Mouse (Mus musculus) liver, adult (tissue): ENCODE measurements around the gene Crk.

Source experiments
- GATA4 ChIP-seq: IDR thresholded peaks from 2 replicates; pipeline ENCODE4 v1.6.1; 2014; ENCODE audit warnings: mild to moderate bottlenecking, low read length; ENCODE audit not compliant: insufficient replicate concordance

The Crk gene

GRCm38 (mm10) chr11:75691047-75691446, 12.0 kb downstream of the Crk start:
- no peak for TF ChIP-seq GATA4

GRCm38 (mm10) chr11:75693570-75693969, 14.5 kb downstream of the Crk start:
- no peak for TF ChIP-seq GATA4

DNA sequence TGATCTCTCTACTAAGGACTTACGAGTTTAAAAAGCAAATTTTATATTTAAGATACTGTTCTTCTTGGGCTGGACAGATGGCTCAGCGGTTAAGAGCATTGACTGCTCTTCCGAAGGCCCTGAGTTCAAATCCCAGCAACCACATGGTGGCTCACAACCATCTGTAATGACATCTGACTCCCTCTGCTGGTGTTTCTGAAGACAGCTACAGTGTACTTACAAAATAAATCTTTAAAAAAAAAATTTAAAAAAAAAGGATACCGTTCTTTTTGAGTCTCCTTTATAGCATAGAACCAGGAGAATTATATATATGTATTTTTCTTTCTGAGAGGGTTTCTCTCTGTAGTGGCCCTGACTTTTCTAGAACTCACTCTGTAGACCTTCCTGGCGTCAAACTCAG, 21.5 kb downstream of the Crk start:
- no peak for TF ChIP-seq GATA4

- no peak for TF ChIP-seq GATA4
Measured at GRCm38 (mm10) chr11:75702761-75703160, 23.7 kb downstream of the Crk start.

DNA sequence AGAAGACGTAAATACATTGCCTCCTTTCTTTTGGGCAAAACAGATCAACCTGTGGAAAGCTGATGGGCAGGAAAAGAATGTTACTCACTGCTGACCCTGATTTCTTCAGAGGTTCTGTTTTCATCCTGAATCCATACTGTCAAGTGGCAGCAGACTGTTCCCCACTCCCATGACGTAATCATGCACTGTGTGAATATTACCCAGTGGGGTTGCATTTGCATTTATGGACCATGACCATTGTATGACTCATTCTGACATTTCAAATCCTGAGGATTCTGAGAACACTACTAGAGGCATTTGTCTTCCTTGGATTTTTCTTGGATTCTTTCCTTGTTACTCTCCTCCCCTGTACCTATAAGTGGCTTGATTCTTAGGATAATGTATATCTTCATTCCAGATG, 24.7 kb downstream of the Crk start:
- no peak for TF ChIP-seq GATA4

DNA sequence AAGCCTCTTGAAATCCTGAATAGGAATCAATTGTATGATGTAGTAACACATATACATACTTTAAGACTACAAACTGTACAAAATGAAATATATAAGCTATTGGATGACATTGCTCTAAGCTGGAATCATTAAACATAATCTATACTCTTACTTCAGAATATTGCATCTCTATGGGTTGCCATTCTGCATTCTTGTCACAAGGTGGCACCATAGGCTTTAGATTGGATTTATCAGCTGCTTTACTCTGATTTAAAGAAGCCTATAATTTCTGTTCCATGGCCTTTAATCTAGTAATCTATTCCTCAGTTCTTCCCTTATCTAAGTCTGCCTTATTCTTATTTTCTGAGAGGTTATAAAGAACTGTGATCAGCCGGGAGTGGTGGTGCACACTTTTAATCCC, 34.9 kb downstream of the Crk start:
- no peak for TF ChIP-seq GATA4

DNA sequence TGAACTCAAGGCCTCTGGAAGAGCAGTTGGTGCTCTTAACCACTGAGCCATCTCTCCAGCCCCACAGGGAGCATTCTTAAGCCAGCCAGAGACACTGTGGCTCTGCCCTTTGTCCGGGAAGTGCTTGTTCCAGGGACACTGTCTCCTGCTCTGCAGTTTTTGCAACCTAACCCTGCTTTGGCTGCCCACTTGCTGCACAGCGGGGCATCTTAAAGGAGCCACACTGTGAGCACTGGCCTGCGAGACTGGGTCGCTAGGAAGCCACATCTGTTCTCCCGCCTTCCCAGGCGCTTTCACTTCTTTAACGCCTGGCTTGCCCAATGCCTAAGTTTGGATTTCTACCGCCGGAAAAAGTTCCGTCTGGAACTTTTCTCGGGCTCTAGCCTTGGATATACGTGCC, 36.5 kb downstream of the Crk start:
- no peak for TF ChIP-seq GATA4

DNA sequence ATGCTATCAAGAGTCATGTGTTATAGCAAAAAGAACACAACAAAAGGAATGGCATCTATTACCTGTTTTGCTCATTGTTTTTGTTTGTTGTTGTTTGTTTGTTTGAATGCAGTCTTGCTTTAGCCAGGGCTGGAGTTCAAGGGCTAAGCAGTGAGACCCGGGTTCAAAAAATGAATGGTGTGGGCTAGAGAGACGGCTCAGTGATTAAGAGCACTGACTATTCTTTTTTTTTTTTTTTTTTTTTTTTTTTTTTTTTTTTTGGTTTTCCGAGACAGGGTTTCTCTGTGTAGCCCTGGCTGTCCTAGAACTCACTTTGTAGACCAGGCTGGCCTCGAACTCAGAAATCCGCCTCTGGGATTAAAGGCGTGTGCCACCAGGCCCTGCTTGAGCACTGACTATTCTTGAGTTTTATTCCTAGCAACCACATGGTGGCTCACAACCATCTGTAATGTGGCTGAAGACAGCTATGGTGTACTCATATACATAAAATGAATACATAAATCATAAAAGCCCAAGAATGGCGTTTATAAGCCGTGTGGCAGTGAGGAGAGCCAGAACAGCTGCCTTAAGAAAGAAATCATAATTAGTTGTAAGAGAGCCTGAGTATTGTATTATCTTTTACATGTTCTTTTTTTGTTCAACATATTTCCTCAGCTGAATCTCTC, 37.7 kb downstream of the Crk start:
- no peak for TF ChIP-seq GATA4

- TF ChIP-seq GATA4: no peak
Measured at GRCm38 (mm10) chr11:75722339-75722738, 43.3 kb downstream of the Crk start.

- TF ChIP-seq GATA4: no peak
Measured at GRCm38 (mm10) chr11:75727168-75727567, 48.1 kb downstream of the Crk start.

GRCm38 (mm10) chr11:75732434-75733226, 53.6 kb downstream of the Crk start, which contains the start of gene Ywhae:
Gene Ywhae (plus strand): TSS chr11:75732869.
- TF ChIP-seq GATA4: peak; percentile 36; the same call in 1 of the 2 replicates

GRCm38 (mm10) chr11:75733227-75733940, 54.3 kb downstream of the Crk start:
- TF ChIP-seq GATA4: no peak

DNA sequence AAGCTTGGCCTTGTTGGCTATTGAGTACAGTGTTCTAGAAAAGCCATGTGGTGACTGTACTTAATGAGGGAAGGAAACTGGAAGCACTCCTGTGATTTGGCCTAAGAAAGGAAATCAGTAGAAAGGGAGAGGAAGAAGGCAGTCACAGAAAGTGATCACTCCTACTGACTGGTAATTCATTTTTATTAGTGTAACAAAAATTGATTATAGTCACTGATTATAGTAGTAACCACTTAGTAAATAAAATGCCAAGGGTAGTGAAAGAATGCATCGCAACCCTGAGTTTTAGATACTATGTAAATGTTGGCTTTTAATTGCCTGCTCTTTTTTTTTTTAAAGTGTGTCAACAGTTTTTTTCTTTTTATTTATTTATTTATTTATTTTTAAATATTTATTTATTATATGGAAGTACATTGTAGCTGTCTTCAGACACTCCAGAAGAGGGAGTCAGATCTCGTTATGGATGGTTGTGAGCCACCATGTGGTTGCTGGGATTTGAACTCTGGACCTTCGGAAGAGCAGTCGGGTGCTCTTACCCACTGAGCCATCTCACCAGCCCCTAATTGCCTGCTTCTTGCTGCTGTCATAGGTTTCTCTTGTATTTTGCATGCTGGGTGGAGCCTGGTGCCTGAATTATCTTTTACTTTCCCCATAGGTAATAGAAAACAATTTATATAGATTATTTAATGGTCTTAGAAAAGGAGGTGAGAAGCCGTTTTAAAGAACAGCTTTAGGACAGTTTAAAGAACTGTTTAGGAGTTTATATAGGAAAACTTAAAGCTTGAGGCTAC, 56.6 kb downstream of the Crk start:
- TF ChIP-seq GATA4: no peak

- no peak for TF ChIP-seq GATA4
Measured at GRCm38 (mm10) chr11:75736978-75737377, 57.9 kb downstream of the Crk start.
